Mouse (Mus musculus) embryonic facial prominence, embryonic 14.5 days (tissue): Measurements from ENCODE around the gene Olfr205. TPM values are rescaled to one million over a fixed set of nuclear protein-coding genes. Genes with fewer than 3 reads are reported as not detected.

Experiments
- ATAC-seq: fragments of 200-750 bp; cut with Nextera tagmentation; 2 replicates; pipeline ENCODE4 v1.8.0; 2017; ENCODE audit warnings: low read depth, moderate number of reproducible peaks, moderate TSS enrichment
- DNase-seq: peaks from one replicate; pipeline ENCODE4 v3.0.0-alpha.2; 2015; ENCODE audit warnings: low spot score
- H3K27ac ChIP-seq: fragments of 300-500 bp; sonication (generic); replicated peaks from 2 replicates; pipeline ENCODE4 v1.5.1; 2014; ENCODE audit warnings: low read depth, mild to moderate bottlenecking, low read length, moderate library complexity
- H3K27me3 ChIP-seq: fragments of 300-500 bp; sonication (generic); replicated peaks from 2 replicates; pipeline ENCODE4 v1.6.1; 2014; ENCODE audit warnings: low read length; ENCODE audit not compliant: control insufficient read depth, insufficient read depth
- H3K36me3 ChIP-seq: fragments of 300-500 bp; sonication (generic); 2 replicates; pipeline ENCODE4 v1.6.1; 2014; ENCODE audit warnings: low read length, mixed read lengths; ENCODE audit not compliant: control insufficient read depth, insufficient read depth
- H3K4me1 ChIP-seq: fragments of 300-500 bp; sonication (generic); 2 replicates; pipeline ENCODE4 v1.6.1; 2014; ENCODE audit warnings: antibody characterized with exemption, low read length; ENCODE audit not compliant: control insufficient read depth, insufficient read depth
- H3K4me2 ChIP-seq: fragments of 300-500 bp; sonication (generic); 2 replicates; pipeline ENCODE4 v1.6.1; 2014; ENCODE audit warnings: low read depth, mild to moderate bottlenecking, low read length, moderate library complexity, mixed read lengths
- H3K4me3 ChIP-seq: fragments of 300-500 bp; sonication (generic); 2 replicates; pipeline ENCODE4 v1.5.1; 2014; ENCODE audit warnings: low read depth, mild to moderate bottlenecking, low read length
- H3K9ac ChIP-seq: fragments of 300-500 bp; sonication (generic); 2 replicates; pipeline ENCODE4 v1.6.1; 2014; ENCODE audit warnings: low read depth, mild to moderate bottlenecking, low read length, moderate library complexity, mixed read lengths
- H3K9me3 ChIP-seq: fragments of 300-500 bp; sonication (generic); 2 replicates; pipeline ENCODE4 v1.6.1; 2016; ENCODE audit warnings: low read length; ENCODE audit not compliant: control insufficient read depth
- WGBS: fragments of 180-500 bp; shearing (Covaris S2); extraction: QIAGEN DNeasy Blood & Tissue Kit; methylation state at CpG from one replicate; pipeline ENCODE4 v1.1.7; 2014; 5-methylcytosine and 5-hydroxymethylcytosine counted together
- polyA plus RNA-seq: library from polyadenylated mRNA; unstranded; fragments of >200 nt; fragmentation: Nextera tagmentation; extraction: Ambion mirVana; gene quantifications from 2 replicates; pipeline ENCODE4 v1.2.1, GENCODE M21; 2014

Olfr205 gene
- polyA plus RNA-seq, 1 experiment from 2014 or later: not detected

DNA sequence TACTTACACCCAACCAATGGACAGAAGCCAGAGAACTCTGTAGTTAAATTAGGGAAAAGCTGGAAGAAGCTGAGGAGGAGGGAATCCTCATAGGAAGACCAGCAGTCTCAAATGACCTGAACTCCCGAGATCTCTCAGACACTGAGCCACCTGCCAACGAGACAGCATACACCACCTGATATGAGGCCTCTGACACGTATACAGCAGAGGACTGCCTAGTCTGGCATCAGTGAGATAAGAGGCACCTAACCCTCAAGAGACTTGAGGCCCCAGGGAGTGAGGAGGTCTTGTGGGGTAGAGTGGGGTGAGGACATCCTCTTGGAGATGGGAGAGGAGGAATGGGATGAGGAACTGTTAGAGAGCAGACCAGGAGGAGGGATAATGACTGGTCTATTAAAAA lies 50.4 kb downstream of the Olfr205 start:
- no peak overlapping the region for H3K4me2 ChIP-seq
- WGBS: 76% methylated on average over 3 of the region's 3 CpGs
- H3K4me3 ChIP-seq: no peak overlapping the region
- DNase-seq (no peak), ATAC-seq (no peak)
- no peaks in the 10 kb centered on the region for H3K36me3 ChIP-seq
- H3K27ac ChIP-seq: no peak overlapping the region
- H3K9me3 ChIP-seq: no peaks in the 10 kb centered on the region
- no peaks in the 10 kb centered on the region for H3K27me3 ChIP-seq
- no peaks in the 10 kb centered on the region for H3K4me1 ChIP-seq
- H3K9ac ChIP-seq: no peak overlapping the region

Other genes starting within 250 kb of the Olfr205 start
- not detected in 2 replicates for gene Olfr191, start 241.3 kb downstream of the Olfr205 start, polyA plus RNA-seq
- not detected in 2 replicates for gene Olfr193, start 219.3 kb downstream of the Olfr205 start, polyA plus RNA-seq
- not detected in 2 replicates for gene Olfr194, start 210.1 kb downstream of the Olfr205 start, polyA plus RNA-seq
- gene Olfr195, start 184.1 kb downstream of the Olfr205 start, polyA plus RNA-seq: not detected in 2 replicates
- not detected in 2 replicates for gene Olfr196, start 160.7 kb downstream of the Olfr205 start, polyA plus RNA-seq
- not detected in 2 replicates for gene Olfr198, start 127.6 kb downstream of the Olfr205 start, polyA plus RNA-seq
- not detected in 2 replicates for gene Olfr199, start 111.4 kb downstream of the Olfr205 start, polyA plus RNA-seq
- 0.04 TPM in 1 of 2 replicates, not detected in the other for gene Olfr201, start 58.5 kb downstream of the Olfr205 start, polyA plus RNA-seq
- gene Olfr202, start 44.3 kb downstream of the Olfr205 start, polyA plus RNA-seq: not detected in 2 replicates
- gene Olfr203, start 32.3 kb downstream of the Olfr205 start, polyA plus RNA-seq: not detected in 2 replicates
- gene Olfr204, start 12.9 kb downstream of the Olfr205 start, polyA plus RNA-seq: not detected in 2 replicates
- not detected in 2 replicates for gene Olfr206, start 18.1 kb upstream of the Olfr205 start, polyA plus RNA-seq
- not detected in 2 replicates for gene Olfr209, start 32.9 kb upstream of the Olfr205 start, polyA plus RNA-seq
- 0.12 and 0.17 TPM in 2 replicates for gene Gabrr3, start 76.2 kb upstream of the Olfr205 start, polyA plus RNA-seq
- gene Riox2, start 140.6 kb upstream of the Olfr205 start, polyA plus RNA-seq: 28.4 and 31.8 TPM in 2 replicates